Mouse (Mus musculus) heart, embryonic 10.5 days (tissue): ENCODE results near the gene Tollip. TPM values are rescaled to one million over a fixed set of nuclear protein-coding genes. Genes with fewer than 3 reads are reported as not detected.

ENCODE experiments used
- DNase-seq: peaks from one replicate; pipeline ENCODE4 v3.0.0-alpha.2; 2017; ENCODE audit warnings: low spot score
- H3K27ac ChIP-seq: fragments of 300-500 bp; sonication (generic); 2 replicates; pipeline ENCODE4 v1.5.1; 2016; ENCODE audit warnings: mild to moderate bottlenecking
- H3K27me3 ChIP-seq: fragments of 300-500 bp; sonication (generic); 2 replicates; pipeline ENCODE4 v1.6.1; 2016; ENCODE audit warnings: mild to moderate bottlenecking; ENCODE audit not compliant: poor library complexity, insufficient read depth, severe bottlenecking
- H3K36me3 ChIP-seq: fragments of 300-500 bp; sonication (generic); 2 replicates; pipeline ENCODE4 v1.6.1; 2016; ENCODE audit warnings: mild to moderate bottlenecking, moderate library complexity
- H3K4me1 ChIP-seq: fragments of 300-500 bp; sonication (generic); 2 replicates; pipeline ENCODE4 v1.6.1; 2016; ENCODE audit warnings: mild to moderate bottlenecking
- H3K4me3 ChIP-seq: fragments of 300-500 bp; sonication (generic); 2 replicates; pipeline ENCODE4 v1.5.1; 2016; ENCODE audit warnings: mild to moderate bottlenecking, moderate library complexity
- H3K9me3 ChIP-seq: fragments of 300-500 bp; sonication (generic); 2 replicates; pipeline ENCODE4 v1.6.1; 2016; ENCODE audit warnings: mild to moderate bottlenecking, moderate library complexity
- WGBS: fragments of 180-500 bp; shearing (Covaris S2); methylation state at CpG from one replicate; pipeline ENCODE4 v1.1.7; 2016; 5-methylcytosine and 5-hydroxymethylcytosine counted together
- polyA plus RNA-seq: library from polyadenylated mRNA; unstranded; fragments of >200 nt; fragmentation: Nextera tagmentation; extraction: Ambion mirVana; gene quantifications from 2 replicates; pipeline ENCODE4 v1.2.1, GENCODE M21; 2016

Gene Tollip
- polyA plus RNA-seq, 1 experiment from 2014 or later, result 39.6 TPM

DNA sequence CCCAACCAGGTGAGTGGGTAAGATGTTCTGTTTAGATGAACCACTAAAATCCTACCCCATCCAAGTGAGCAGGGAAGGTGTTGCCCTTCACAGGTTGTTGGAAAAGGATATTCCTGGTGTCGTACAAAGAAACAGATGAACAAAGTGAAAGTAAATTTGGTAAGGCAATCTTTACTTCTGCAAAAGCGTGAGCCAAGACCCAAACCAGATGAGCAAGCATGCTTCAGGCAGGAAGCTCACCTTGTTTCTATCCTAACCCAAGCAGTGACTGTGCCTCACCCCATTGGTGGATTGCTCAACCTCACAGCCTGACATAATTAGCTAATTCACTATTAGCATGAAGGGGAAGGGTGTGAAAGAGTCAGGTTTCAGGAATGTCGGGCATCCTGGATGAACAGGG is 7.0 kb downstream of the Tollip start:
- Histone ChIP-seq H3K27ac (no peak overlapping the region), H3K27me3 (peaks cover 44% of the 10 kb centered on the region), H3K4me3 (no peak overlapping the region), H3K4me1 (no peaks in the 10 kb centered on the region), H3K9me3 (no peaks in the 10 kb centered on the region), H3K36me3 (no peaks in the 10 kb centered on the region)
- 48% methylated on average over 3 of the region's 3 CpGs for WGBS
- no peak for DNase-seq

DNA sequence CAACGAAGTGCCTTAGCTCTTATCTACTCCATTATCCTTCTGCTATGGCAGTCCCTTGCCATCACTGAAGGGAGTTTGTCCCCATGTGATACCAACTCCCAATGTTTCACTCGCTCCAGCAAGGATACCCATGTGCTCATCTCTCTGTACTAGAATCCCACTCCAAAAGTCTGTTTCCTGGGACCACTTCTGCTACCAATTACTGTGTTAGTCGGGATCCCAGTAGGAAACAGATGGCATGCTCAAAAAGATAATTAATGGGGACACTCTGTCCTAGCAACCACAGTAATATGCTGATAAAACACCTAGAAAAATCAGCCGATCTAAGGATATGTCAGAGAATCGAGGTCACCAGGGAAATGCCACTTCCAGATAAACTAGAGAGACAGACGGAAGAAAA is 9.7 kb downstream of the Tollip start:
- no peaks in the 10 kb centered on the region for H3K4me1 ChIP-seq
- H3K27me3 ChIP-seq, result peaks cover 62% of the 10 kb centered on the region
- DNase-seq, result no peak
- 73% methylated on average over 6 of the region's 6 CpGs for WGBS
- no peak overlapping the region for H3K27ac ChIP-seq
- no peaks in the 10 kb centered on the region for H3K36me3 ChIP-seq
- no peaks in the 10 kb centered on the region for H3K9me3 ChIP-seq
- H3K4me3 ChIP-seq, result no peak overlapping the region

DNA sequence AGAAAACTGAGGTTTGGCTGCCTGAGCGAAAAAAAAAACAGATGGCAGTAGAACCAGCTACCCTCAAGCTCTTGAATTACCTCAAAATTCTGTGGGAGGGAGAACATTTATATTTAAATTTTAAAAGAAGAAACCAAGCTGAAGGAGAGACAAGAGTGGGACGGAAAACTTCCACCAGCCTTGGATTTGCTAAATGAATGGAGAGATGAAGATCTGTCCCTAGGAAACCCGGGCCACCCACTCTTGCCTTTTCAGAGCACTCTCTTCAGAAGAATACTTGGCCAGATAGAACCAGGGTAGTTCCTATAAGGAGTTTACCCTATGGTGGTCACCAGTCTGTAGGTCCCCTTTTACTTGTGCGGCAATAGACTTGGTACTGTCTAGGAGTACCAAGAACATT is 15.5 kb downstream of the Tollip start:
- 68% methylated on average over 4 of the region's 4 CpGs for WGBS
- no peak for DNase-seq
- H3K4me3 ChIP-seq, result peak overlapping the region; percentile 92
- peak overlapping the region; percentile 92 for H3K27ac ChIP-seq
- H3K9me3 ChIP-seq, result no peaks in the 10 kb centered on the region
- peaks cover 27% of the 10 kb centered on the region for H3K27me3 ChIP-seq
- peaks cover 25% of the 10 kb centered on the region for H3K4me1 ChIP-seq
- H3K36me3 ChIP-seq, result no peaks in the 10 kb centered on the region

DNA sequence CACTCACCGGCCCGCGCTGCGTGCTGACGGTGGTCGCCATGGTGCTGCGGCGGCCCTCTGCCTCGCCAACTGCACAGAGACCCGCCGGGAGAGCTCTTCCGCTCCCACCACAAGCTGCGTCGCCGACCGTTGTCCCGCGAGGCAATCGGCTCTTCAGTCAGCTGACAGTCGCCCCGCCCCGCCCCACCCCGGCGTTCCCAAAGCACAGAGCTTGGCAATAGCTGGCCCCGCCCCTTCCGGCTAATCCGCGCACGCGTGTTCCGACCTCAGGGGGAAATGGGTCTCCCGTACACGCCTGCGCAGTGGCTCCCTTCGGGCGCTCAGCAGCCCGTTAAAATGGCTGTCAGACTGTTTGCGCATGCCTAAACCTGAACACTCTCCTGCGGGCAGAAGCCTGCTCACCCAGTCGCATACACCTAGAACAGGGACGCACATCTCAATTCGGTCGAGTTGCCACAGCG is 16.0 kb downstream of the Tollip start:
- peak; percentile 100 for DNase-seq
- peaks cover 27% of the 10 kb centered on the region for H3K27me3 ChIP-seq
- peak overlapping the region; percentile 92 for H3K4me3 ChIP-seq
- H3K36me3 ChIP-seq, result no peaks in the 10 kb centered on the region
- H3K4me1 ChIP-seq, result peaks cover 25% of the 10 kb centered on the region
- WGBS, result under 1% methylated on average over 44 of the region's 44 CpGs
- no peaks in the 10 kb centered on the region for H3K9me3 ChIP-seq
- peak overlapping the region; percentile 92 for H3K27ac ChIP-seq

DNA sequence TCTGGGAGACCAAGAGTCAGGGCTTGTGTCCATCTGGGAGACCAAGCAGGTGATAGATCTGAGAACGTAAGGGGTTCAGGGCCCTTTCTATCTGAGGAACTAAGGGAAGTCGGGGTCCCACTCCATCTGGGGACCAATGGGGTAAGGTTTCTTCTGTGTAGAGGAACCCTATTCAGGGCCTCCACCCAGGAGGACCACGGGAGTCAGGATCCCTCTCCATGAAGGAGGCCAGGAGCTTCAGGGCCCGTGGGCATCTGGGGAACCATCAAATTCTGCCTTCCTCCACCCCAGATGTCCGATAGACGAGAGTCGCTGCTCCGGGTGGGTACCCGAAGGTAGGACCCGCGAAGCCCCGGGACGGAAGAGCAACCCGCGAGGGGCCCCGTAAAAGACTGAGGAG is 16.5 kb downstream of the Tollip start:
- WGBS, result under 1% methylated on average over 16 of the region's 16 CpGs
- no peaks in the 10 kb centered on the region for H3K9me3 ChIP-seq
- DNase-seq, result no peak
- H3K27me3 ChIP-seq, result peaks cover 27% of the 10 kb centered on the region
- H3K4me3 ChIP-seq, result peak overlapping the region; percentile 92
- H3K36me3 ChIP-seq, result no peaks in the 10 kb centered on the region
- H3K4me1 ChIP-seq, result peaks cover 25% of the 10 kb centered on the region
- H3K27ac ChIP-seq, result peak overlapping the region; percentile 92

DNA sequence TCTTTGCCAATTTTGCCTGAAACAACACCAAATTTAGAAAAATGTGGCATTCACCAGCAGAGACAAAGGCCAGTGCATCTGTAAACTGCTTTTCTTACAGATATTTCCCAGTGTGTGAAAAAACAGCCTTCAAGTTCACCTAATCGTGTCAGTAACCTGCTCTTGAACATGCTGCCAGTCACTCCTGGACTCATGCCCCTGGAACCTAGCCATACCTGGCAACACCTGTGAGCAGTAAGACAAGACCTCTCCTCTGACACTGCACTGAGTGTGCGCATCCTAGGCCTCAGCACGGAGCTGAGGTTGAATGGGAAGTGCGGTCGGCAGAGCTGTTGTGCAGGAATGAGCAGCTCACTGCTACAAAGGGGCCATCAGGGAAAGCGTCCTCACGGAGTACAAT is 26.2 kb downstream of the Tollip start:
- Histone ChIP-seq H3K4me3 (no peak overlapping the region), H3K27me3 (no peaks in the 10 kb centered on the region), H3K36me3 (peaks cover 64% of the 10 kb centered on the region), H3K4me1 (peaks cover 11% of the 10 kb centered on the region; the same call in 1 of the 2 replicates), H3K9me3 (no peaks in the 10 kb centered on the region), H3K27ac (no peak overlapping the region)
- WGBS, result 96% methylated on average over 7 of the region's 7 CpGs
- DNase-seq, result no peak

DNA sequence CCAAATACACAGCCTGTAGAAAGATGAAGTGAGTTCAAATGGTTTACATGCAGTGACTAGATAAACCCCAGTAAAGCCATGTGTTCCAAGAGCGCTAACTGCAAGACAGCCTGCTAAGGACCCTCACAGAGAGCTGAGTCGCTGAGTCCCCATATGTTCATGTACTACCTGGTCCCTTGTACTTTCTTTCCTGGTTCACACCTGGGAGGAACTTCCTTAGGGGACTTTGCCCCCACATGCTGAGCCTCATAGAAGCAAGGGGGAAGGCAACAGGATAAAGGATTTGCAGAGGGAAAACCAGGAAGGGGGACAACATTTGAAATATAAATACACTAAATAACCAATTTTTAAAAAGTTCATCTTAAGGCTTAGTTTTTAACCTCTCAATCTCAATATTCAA is 39.5 kb downstream of the Tollip start:
- DNase-seq, result no peak
- Histone ChIP-seq H3K4me1 (peaks cover 4% of the 10 kb centered on the region; the same call in 1 of the 2 replicates), H3K4me3 (no peak overlapping the region), H3K9me3 (no peaks in the 10 kb centered on the region), H3K27me3 (no peaks in the 10 kb centered on the region), H3K27ac (no peak overlapping the region), H3K36me3 (peaks cover 57% of the 10 kb centered on the region)
- 83% methylated on average over 2 of the region's 2 CpGs for WGBS

DNA sequence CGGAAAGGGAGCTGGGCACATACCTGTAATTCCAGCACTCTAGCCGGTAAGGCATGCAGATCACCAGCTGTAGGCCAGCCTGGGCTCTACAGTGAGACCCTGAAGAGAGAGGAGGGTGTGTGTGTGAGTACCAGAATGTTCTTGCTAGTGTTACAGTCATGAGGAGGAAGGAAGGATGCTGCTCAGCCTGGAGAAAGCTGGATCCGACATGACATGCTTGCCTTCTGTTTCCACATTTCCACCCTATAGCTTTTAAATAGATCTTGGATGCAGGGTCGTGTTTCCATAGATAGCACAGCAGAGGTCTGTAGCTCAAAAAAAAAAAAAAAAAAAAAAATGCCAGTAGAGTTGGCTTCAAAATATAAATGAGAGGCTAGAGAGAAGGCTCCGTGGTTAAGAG is 43.4 kb downstream of the Tollip start:
- WGBS, result 81% methylated on average over 5 of the region's 5 CpGs
- Histone ChIP-seq H3K4me3 (no peak overlapping the region), H3K9me3 (no peaks in the 10 kb centered on the region), H3K36me3 (peaks cover 33% of the 10 kb centered on the region), H3K27ac (no peak overlapping the region), H3K27me3 (no peaks in the 10 kb centered on the region), H3K4me1 (0 out of 2 replicates have a peak, but pooled peaks cover 4% of the 10 kb centered on the region)
- DNase-seq, result no peak

DNA sequence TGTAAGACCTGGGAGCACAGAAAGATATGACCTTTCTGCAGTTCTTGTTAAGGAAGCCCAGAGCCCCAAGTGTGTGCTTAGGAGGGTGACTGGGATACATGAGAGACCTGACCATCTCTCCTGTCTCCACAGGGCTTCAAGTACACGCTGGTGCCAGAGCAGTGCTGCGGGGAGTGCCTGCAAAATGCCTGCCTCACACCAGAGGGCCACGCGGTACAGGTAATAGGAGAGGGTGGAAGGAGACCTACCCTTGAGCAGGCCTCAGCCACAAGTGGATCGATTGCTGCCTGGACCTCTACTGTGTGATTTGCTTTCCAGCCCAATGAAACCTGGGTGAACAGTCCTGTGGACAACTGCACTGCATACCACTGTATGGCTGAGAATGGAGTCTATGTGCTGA is 47.8 kb downstream of the Tollip start:
- H3K4me3 ChIP-seq, result no peak overlapping the region
- no peak overlapping the region for H3K27ac ChIP-seq
- no peak for DNase-seq
- 0 out of 2 replicates have a peak, but pooled peaks cover 4% of the 10 kb centered on the region for H3K4me1 ChIP-seq
- H3K36me3 ChIP-seq, result peaks cover 24% of the 10 kb centered on the region
- H3K9me3 ChIP-seq, result no peaks in the 10 kb centered on the region
- peaks cover 9% of the 10 kb centered on the region; the same call in 1 of the 2 replicates for H3K27me3 ChIP-seq
- WGBS, result 74% methylated on average over 5 of the region's 5 CpGs

DNA sequence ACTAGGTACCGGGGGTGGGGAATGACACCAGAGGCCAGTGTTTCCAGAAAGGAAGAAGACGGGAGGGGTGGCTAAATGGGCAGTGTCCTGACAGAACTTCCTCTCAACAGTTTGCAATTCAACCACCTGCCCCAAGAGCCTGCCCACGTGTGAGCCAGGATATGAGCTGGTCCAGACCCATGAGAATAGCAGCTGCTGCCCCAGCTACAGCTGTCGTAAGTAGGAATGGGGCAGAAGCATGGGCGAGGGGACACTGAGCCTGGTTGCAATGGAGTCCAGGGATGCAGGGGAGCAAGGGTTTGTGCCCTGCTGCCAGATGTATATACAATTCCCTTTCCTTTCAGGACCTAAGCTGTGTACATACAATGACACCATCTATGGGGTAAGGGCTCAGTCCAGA is 48.7 kb downstream of the Tollip start:
- H3K36me3 ChIP-seq, result peaks cover 21% of the 10 kb centered on the region
- no peak overlapping the region for H3K4me3 ChIP-seq
- WGBS, result 78% methylated on average over 5 of the region's 5 CpGs

DNA sequence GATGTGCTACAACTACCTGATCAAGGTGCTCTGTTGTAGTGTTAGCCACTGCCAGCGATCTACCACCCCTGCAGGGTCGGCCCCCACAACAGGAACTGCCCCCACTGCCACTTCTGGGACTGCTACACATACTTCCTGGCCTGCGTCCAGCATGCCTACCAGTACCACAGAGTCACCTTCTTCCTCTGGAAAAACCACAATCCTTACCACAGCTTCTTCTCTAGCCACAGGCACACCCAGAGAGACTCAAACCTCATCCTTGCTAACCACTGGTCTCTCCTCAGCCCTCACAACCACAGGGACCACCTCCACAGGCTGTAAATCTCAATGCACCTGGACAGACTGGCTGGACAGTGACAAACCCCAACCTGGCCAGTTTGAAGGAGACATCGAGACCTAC is 57.3 kb downstream of the Tollip start:
- 85% methylated on average over 4 of the region's 4 CpGs for WGBS

More for the DNA sequence above, 48.7 kb downstream of the Tollip start:
- peaks cover 9% of the 10 kb centered on the region; the same call in 1 of the 2 replicates for H3K27me3 ChIP-seq
- H3K4me1 ChIP-seq, result 0 out of 2 replicates have a peak, but pooled peaks cover 4% of the 10 kb centered on the region
- no peak overlapping the region for H3K27ac ChIP-seq
- no peaks in the 10 kb centered on the region for H3K9me3 ChIP-seq
- no peak for DNase-seq

DNA sequence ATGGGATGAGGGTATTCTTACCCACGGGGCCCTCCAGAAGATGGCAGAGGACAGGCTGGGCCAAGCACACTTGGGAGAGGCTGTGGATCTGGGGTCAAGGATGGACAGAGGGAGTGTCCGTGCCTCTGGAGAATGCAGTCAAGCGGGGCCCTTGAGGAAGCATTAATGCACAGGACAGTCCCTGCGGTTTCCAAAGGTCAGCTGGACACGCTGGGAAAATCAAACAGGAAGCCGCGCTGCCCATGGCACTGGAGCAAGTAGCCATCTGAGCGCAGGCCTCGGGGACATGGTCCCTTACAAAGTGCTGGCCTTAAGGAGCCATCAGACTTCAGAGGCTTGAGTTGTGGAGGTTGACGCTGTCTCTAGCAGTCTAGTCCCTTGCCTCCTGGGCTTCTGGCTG is 78.0 kb downstream of the Tollip start:
- WGBS, result 87% methylated on average over 10 of the region's 10 CpGs
- peaks cover 9% of the 10 kb centered on the region; the same call in 1 of the 2 replicates for H3K27me3 ChIP-seq

More for the DNA sequence above, 57.3 kb downstream of the Tollip start:
- no peaks in the 10 kb centered on the region for H3K36me3 ChIP-seq
- no peaks in the 10 kb centered on the region for H3K4me1 ChIP-seq
- no peak overlapping the region for H3K27ac ChIP-seq
- DNase-seq, result no peak
- no peak overlapping the region for H3K4me3 ChIP-seq
- no peaks in the 10 kb centered on the region for H3K27me3 ChIP-seq
- no peaks in the 10 kb centered on the region for H3K9me3 ChIP-seq

DNA sequence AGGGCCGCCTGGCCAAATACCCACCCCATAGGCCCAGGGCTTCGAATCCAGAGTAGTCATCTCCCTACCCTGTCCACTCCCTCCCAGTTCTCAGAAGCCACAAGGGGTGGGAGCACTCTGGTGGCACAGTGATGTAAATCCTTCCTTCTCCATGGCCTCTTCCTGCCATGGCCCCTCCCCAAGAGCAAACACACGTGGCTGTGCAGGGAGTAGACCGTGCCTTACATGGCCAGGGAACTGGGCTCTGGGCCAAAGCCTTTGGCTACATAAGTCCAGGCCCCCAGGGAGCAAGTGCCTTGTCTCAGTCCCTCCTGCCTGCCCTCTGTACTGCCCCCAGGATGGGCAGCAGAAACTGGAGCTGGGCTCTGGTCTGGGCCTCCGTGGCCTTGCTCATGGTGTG is 79.5 kb downstream of the Tollip start, which contains the start of gene Muc5b:
Gene Muc5b (plus strand): TSS at position 292 of the 400 bp plus-strand sequence.
- Histone ChIP-seq H3K36me3 (no peaks in the 10 kb centered on the region), H3K4me1 (peaks cover 38% of the 10 kb centered on the region), H3K4me3 (no peak within 1 kb of the TSS), H3K27ac (no peak within 1 kb of the TSS), H3K9me3 (no peaks in the 10 kb centered on the region), H3K27me3 (peaks cover 10% of the 10 kb centered on the region; the same call in 1 of the 2 replicates)
- WGBS, result 66% methylated on average over 5 of the region's 5 CpGs
- no peak for DNase-seq

More for the DNA sequence above, 78.0 kb downstream of the Tollip start:
- no peak overlapping the region for H3K27ac ChIP-seq
- no peaks in the 10 kb centered on the region for H3K9me3 ChIP-seq
- peaks cover 38% of the 10 kb centered on the region for H3K4me1 ChIP-seq
- no peak overlapping the region for H3K4me3 ChIP-seq
- DNase-seq, result no peak
- H3K36me3 ChIP-seq, result no peaks in the 10 kb centered on the region

DNA sequence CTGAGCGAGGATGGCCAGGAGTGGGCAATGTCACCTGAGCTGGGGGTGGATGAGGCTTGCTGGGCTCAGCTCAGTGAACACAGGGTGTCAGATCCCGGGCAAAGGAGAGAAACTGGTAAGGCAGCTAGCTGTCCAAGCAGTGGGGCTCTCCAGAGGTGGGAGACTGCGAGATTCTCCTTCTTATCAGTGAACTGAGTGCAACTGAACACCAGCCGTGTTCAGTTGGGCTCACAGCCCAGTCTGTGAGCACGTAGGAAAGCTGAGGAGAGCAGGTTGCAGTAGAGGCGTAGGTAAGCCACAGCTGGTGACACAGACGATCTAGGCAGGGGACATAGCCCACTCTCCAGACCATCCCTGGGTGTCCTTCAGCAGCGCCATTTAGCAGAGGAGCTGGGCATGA is 81.9 kb downstream of the Tollip start:
- WGBS, result 58% methylated on average over 8 of the region's 8 CpGs
- H3K27me3 ChIP-seq, result peaks cover 7% of the 10 kb centered on the region; the same call in 1 of the 2 replicates
- H3K4me1 ChIP-seq, result peaks cover 38% of the 10 kb centered on the region
- H3K27ac ChIP-seq, result no peak overlapping the region
- no peaks in the 10 kb centered on the region for H3K9me3 ChIP-seq
- H3K36me3 ChIP-seq, result no peaks in the 10 kb centered on the region
- DNase-seq, result no peak
- H3K4me3 ChIP-seq, result no peak overlapping the region
